Mouse (Mus musculus) limb, embryonic 10.5 days (tissue): ENCODE measurements at regions not wholly inside any gene's neighbourhood (a gene's known extent, or its start where the extent isn't known, plus 50 kb on each side); places are given as distances from the start of the nearest gene placed in this dataset.
A peak's percentile ranks its signal among the peaks of the same experiment; 100 is the strongest.

ENCODE experiments used
- DNase-seq: peaks from one replicate; pipeline ENCODE4 v3.0.0-alpha.2; 2017; ENCODE audit warnings: low spot score
- H3K27ac ChIP-seq: fragments of 300-500 bp; sonication (generic); 2 replicates; pipeline ENCODE4 v1.5.1; 2016; ENCODE audit warnings: mild to moderate bottlenecking
- H3K27me3 ChIP-seq: fragments of 300-500 bp; sonication (generic); 2 replicates; pipeline ENCODE4 v1.6.1; 2016; ENCODE audit warnings: low read depth, mild to moderate bottlenecking; ENCODE audit not compliant: poor library complexity, severe bottlenecking
- H3K36me3 ChIP-seq: fragments of 300-500 bp; sonication (generic); 2 replicates; pipeline ENCODE4 v1.6.1; 2016; ENCODE audit warnings: mild to moderate bottlenecking, moderate library complexity
- H3K4me1 ChIP-seq: fragments of 300-500 bp; sonication (generic); 2 replicates; pipeline ENCODE4 v1.6.1; 2016
- H3K4me3 ChIP-seq: fragments of 300-500 bp; sonication (generic); 2 replicates; pipeline ENCODE4 v1.5.1; 2016; ENCODE audit warnings: mild to moderate bottlenecking, moderate library complexity
- H3K9me3 ChIP-seq: fragments of 300-500 bp; sonication (generic); replicated peaks from 2 replicates; pipeline ENCODE4 v1.6.1; 2016; ENCODE audit warnings: mild to moderate bottlenecking
- WGBS: fragments of 180-500 bp; shearing (Covaris S2); methylation state at CpG from one replicate; pipeline ENCODE4 v1.1.7; 2016; 5-methylcytosine and 5-hydroxymethylcytosine counted together

- Histone ChIP-seq H3K36me3 (no peaks in the 10 kb centered on the region), H3K27me3 (no peaks in the 10 kb centered on the region), H3K4me1 (no peaks in the 10 kb centered on the region), H3K27ac (no peak overlapping the region), H3K9me3 (no peaks in the 10 kb centered on the region), H3K4me3 (no peak overlapping the region)
- WGBS: 80% methylated on average over 2 of the region's 2 CpGs
- no peak for DNase-seq
These were observed 230.4 kb downstream of the Gm21750 start for GRCm38 (mm10) chr14:73891451-73891850.

- Histone ChIP-seq H3K9me3 (no peaks in the 10 kb centered on the region), H3K36me3 (no peaks in the 10 kb centered on the region), H3K27ac (no peak overlapping the region), H3K4me3 (no peak overlapping the region), H3K4me1 (no peaks in the 10 kb centered on the region), H3K27me3 (no peaks in the 10 kb centered on the region)
- WGBS: 80% methylated on average over 2 of the region's 2 CpGs
- DNase-seq: no peak
These were observed 233.8 kb downstream of the Gm21750 start for GRCm38 (mm10) chr14:73894844-73895243.

- Histone ChIP-seq H3K4me3 (no peak overlapping the region), H3K27ac (no peak overlapping the region), H3K4me1 (no peaks in the 10 kb centered on the region), H3K9me3 (no peaks in the 10 kb centered on the region), H3K27me3 (no peaks in the 10 kb centered on the region), H3K36me3 (no peaks in the 10 kb centered on the region)
- WGBS: 67% methylated on average over 3 of the region's 3 CpGs
- no peak for DNase-seq
These were observed 234.2 kb downstream of the Gm21750 start for GRCm38 (mm10) chr14:73895266-73895665.

- H3K4me1 ChIP-seq: no peaks in the 10 kb centered on the region
- no peak overlapping the region for H3K4me3 ChIP-seq
- no peaks in the 10 kb centered on the region for H3K27me3 ChIP-seq
- H3K36me3 ChIP-seq: no peaks in the 10 kb centered on the region
- H3K9me3 ChIP-seq: no peaks in the 10 kb centered on the region
- H3K27ac ChIP-seq: no peak overlapping the region
- no peak for DNase-seq
These were observed 238.1 kb downstream of the Gm21750 start for GRCm38 (mm10) chr14:73899078-73899477.

- Histone ChIP-seq H3K27ac (no peak overlapping the region), H3K9me3 (no peaks in the 10 kb centered on the region), H3K4me1 (no peaks in the 10 kb centered on the region), H3K27me3 (no peaks in the 10 kb centered on the region), H3K36me3 (no peaks in the 10 kb centered on the region), H3K4me3 (no peak overlapping the region)
- DNase-seq: no peak
- 90% methylated on average over 6 of the region's 6 CpGs for WGBS
These were observed 241.2 kb downstream of the Gm21750 start for GRCm38 (mm10) chr14:73902085-73902713.

GRCm38 (mm10) chr14:73913756-73914448 lies 252.9 kb downstream of the Gm21750 start:
- no peak for DNase-seq
- H3K27ac ChIP-seq: no peak overlapping the region
- H3K9me3 ChIP-seq: no peaks in the 10 kb centered on the region
- H3K4me1 ChIP-seq: no peaks in the 10 kb centered on the region
- no peaks in the 10 kb centered on the region for H3K36me3 ChIP-seq
- no peaks in the 10 kb centered on the region for H3K27me3 ChIP-seq
- WGBS: 81% methylated on average over 5 of the region's 5 CpGs
- no peak overlapping the region for H3K4me3 ChIP-seq

GRCm38 (mm10) chr14:73915990-73916389 lies 255.0 kb downstream of the Gm21750 start:
- DNase-seq: no peak
- Histone ChIP-seq H3K27me3 (no peaks in the 10 kb centered on the region), H3K36me3 (no peaks in the 10 kb centered on the region), H3K4me1 (no peaks in the 10 kb centered on the region), H3K4me3 (no peak overlapping the region), H3K9me3 (no peaks in the 10 kb centered on the region), H3K27ac (no peak overlapping the region)

- Histone ChIP-seq H3K27ac (no peak overlapping the region), H3K4me1 (no peaks in the 10 kb centered on the region), H3K4me3 (no peak overlapping the region), H3K36me3 (no peaks in the 10 kb centered on the region), H3K27me3 (no peaks in the 10 kb centered on the region), H3K9me3 (no peaks in the 10 kb centered on the region)
- WGBS: 76% methylated on average over 2 of the region's 2 CpGs
- DNase-seq: no peak
These were observed 270.1 kb downstream of the Gm21750 start for GRCm38 (mm10) chr14:73931095-73931494.

GRCm38 (mm10) chr14:73947316-73947715 lies 286.3 kb downstream of the Gm21750 start:
- Histone ChIP-seq H3K27ac (no peak overlapping the region), H3K4me1 (no peaks in the 10 kb centered on the region), H3K36me3 (no peaks in the 10 kb centered on the region), H3K27me3 (no peaks in the 10 kb centered on the region), H3K4me3 (no peak overlapping the region), H3K9me3 (no peaks in the 10 kb centered on the region)
- 71% methylated on average over 2 of the region's 2 CpGs for WGBS
- no peak for DNase-seq

- no peak overlapping the region for H3K27ac ChIP-seq
- no peak overlapping the region for H3K4me3 ChIP-seq
- H3K27me3 ChIP-seq: no peaks in the 10 kb centered on the region
- WGBS: 85% methylated on average over 4 of the region's 4 CpGs
- no peak for DNase-seq
- no peaks in the 10 kb centered on the region for H3K9me3 ChIP-seq
- no peaks in the 10 kb centered on the region for H3K4me1 ChIP-seq
- no peaks in the 10 kb centered on the region for H3K36me3 ChIP-seq
These were observed 291.5 kb downstream of the Gm21750 start for GRCm38 (mm10) chr14:73952511-73952910.

- Histone ChIP-seq H3K9me3 (no peaks in the 10 kb centered on the region), H3K4me1 (peaks cover 14% of the 10 kb centered on the region; the same call in 1 of the 2 replicates), H3K4me3 (no peak overlapping the region), H3K27me3 (no peaks in the 10 kb centered on the region), H3K36me3 (no peaks in the 10 kb centered on the region), H3K27ac (0 out of 2 replicates have a peak overlapping the region, but pooled peaks have one; percentile 47)
- WGBS: 33% methylated on average over 1 of the region's 1 CpGs
- no peak for DNase-seq
These were observed 317.7 kb downstream of the Gm21750 start for GRCm38 (mm10) chr14:73978694-73979093.

- DNase-seq: no peak
- Histone ChIP-seq H3K27ac (no peak overlapping the region), H3K4me3 (no peak overlapping the region), H3K27me3 (no peaks in the 10 kb centered on the region), H3K36me3 (no peaks in the 10 kb centered on the region), H3K9me3 (no peaks in the 10 kb centered on the region), H3K4me1 (no peaks in the 10 kb centered on the region)
- WGBS: 87% methylated on average over 4 of the region's 4 CpGs
These were observed 335.2 kb downstream of the Gm21750 start for GRCm38 (mm10) chr14:73996229-73996628.

GRCm38 (mm10) chr14:73997796-73998195 lies 336.8 kb downstream of the Gm21750 start:
- Histone ChIP-seq H3K4me1 (no peaks in the 10 kb centered on the region), H3K27ac (no peak overlapping the region), H3K27me3 (no peaks in the 10 kb centered on the region), H3K4me3 (no peak overlapping the region), H3K36me3 (no peaks in the 10 kb centered on the region), H3K9me3 (no peaks in the 10 kb centered on the region)
- WGBS: 96% methylated on average over 2 of the region's 2 CpGs
- no peak for DNase-seq
